Mouse (Mus musculus) 3134 (cell line): ENCODE measurements around the gene Esd.

Source experiments
- DNase-seq: peaks from one replicate; pipeline ENCODE4 v3.0.0-alpha.2; 2011; ENCODE audit warnings: low spot score; ENCODE audit not compliant: insufficient read length; ENCODE audit errors: extremely low read depth

Esd gene

GRCm38 (mm10) chr14:74732079-74732783 is at the start of gene Esd:
Esd (plus strand) TSS chr14:74732297.
- peak; percentile 99 for DNase-seq

GRCm38 (mm10) chr14:74684298-74684978 is 47.7 kb upstream of the Esd start:
- DNase-seq = no peak

GRCm38 (mm10) chr14:74691963-74692362 is 40.1 kb upstream of the Esd start:
- no peak for DNase-seq

- DNase-seq = no peak
Observed at GRCm38 (mm10) chr14:74696766-74697165, 35.3 kb upstream of the Esd start.

- DNase-seq = no peak
Observed at GRCm38 (mm10) chr14:74697432-74697831, 34.7 kb upstream of the Esd start.

GRCm38 (mm10) chr14:74699241-74699640 is 32.9 kb upstream of the Esd start:
- no peak for DNase-seq

GRCm38 (mm10) chr14:74703930-74704329 is 28.2 kb upstream of the Esd start:
- no peak for DNase-seq

- DNase-seq = no peak
Observed at GRCm38 (mm10) chr14:74709054-74709453, 23.0 kb upstream of the Esd start.

- DNase-seq = no peak
Observed at GRCm38 (mm10) chr14:74723541-74723940, 8.6 kb upstream of the Esd start.

- DNase-seq = no peak
Observed at GRCm38 (mm10) chr14:74731221-74732078, 647 bp upstream of the Esd start.

- peak; percentile 46 for DNase-seq
Observed at GRCm38 (mm10) chr14:74733397-74733796, 1.3 kb downstream of the Esd start.

GRCm38 (mm10) chr14:74735471-74735870 is 3.4 kb downstream of the Esd start:
- no peak for DNase-seq

- peak; percentile 47 for DNase-seq
Observed at GRCm38 (mm10) chr14:74736850-74737249, 4.8 kb downstream of the Esd start.

- DNase-seq = peak; percentile 13
Observed at GRCm38 (mm10) chr14:74764191-74764918, 32.3 kb downstream of the Esd start.

GRCm38 (mm10) chr14:74767892-74768291 is 35.8 kb downstream of the Esd start:
- DNase-seq = no peak

- DNase-seq = no peak
Observed at GRCm38 (mm10) chr14:74774046-74774619, 42.0 kb downstream of the Esd start.

- DNase-seq = no peak
Observed at GRCm38 (mm10) chr14:74784243-74784934, 52.3 kb downstream of the Esd start.

- DNase-seq = no peak
Observed at GRCm38 (mm10) chr14:74787717-74788116, 55.6 kb downstream of the Esd start.

GRCm38 (mm10) chr14:74788766-74789165 is 56.7 kb downstream of the Esd start:
- DNase-seq = no peak

- DNase-seq = no peak
Observed at GRCm38 (mm10) chr14:74790535-74790934, 58.4 kb downstream of the Esd start.
